Mouse (Mus musculus) brain, embryonic 14.5 days (tissue): ENCODE data around the gene Tbc1d10c.

Experiments
- CTCF ChIP-seq: fragments of 200-500 bp; IDR thresholded peaks from 2 replicates; pipeline ENCODE4 v1.5.1; 2012; ENCODE audit warnings: inconsistent platforms, mild to moderate bottlenecking, moderate library complexity, borderline replicate concordance; ENCODE audit not compliant: insufficient read depth, insufficient read length; ENCODE audit errors: extremely low read depth
- POLR2A ChIP-seq: fragments of 200-500 bp; IDR thresholded peaks from 2 replicates; pipeline ENCODE4 v1.6.1; 2012; ENCODE audit warnings: mild to moderate bottlenecking, inconsistent platforms, borderline replicate concordance; ENCODE audit not compliant: poor library complexity, insufficient read depth, insufficient read length, severe bottlenecking; ENCODE audit errors: extremely low read depth

DNA sequence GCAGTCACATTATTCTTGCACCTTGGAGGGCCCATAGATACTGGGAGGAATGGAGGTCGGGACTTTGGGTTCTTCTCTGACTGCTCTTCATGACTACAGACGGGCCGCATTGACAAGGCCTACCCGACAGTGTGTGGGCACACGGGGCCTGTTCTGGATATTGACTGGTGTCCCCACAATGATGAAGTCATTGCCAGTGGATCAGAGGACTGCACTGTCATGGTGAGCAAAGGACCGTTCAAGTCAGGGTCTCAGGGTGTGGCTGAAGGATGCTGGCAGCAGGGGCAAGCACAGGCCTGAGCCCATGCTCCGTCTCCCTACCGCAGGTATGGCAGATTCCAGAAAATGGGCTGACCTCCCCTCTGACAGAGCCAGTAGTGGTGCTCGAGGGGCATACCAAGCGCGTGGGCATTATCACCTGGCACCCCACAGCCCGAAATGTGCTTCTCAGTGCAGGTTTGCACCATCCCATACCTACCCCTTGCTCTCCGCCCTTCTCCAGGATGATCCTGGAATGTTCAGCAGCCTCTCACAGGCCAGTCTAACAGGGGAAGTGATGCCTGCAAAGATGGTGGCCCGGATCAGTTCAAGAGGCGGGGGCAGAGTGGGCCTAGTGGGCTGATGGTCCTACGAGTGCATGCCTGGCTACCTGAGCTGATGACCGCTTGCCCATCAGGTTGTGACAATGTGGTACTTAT lies 41.2 kb downstream of the Tbc1d10c start:
- TF ChIP-seq POLR2A = no peak
- no peak for TF ChIP-seq CTCF
